Mouse (Mus musculus) thymus, postnatal 14 days (tissue): ENCODE results near the gene Eps8l2.
A peak's percentile ranks its signal among the peaks of the same experiment; 100 is the strongest.

Source experiments
- DNase-seq: peaks from one replicate; pipeline ENCODE4 v3.0.0; 2021

Eps8l2 gene

DNA sequence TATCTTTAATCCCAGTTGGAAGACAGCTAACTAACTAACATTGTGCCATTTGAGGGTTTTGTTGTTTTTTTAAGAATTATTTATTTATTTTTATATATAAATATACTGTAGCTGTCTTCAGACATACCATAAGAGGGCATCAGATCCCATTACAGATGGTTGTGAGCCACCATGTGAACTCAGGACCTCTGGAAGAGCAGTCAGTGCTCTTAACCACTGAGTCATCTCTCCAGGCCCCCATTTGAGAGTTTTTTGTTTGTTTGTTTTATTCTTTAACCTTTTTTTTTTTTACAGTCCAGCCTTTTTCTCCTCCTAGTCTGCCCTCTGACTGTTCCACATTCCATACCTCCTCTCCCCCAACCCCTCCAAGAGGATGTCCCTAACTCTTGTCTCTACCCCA, 8.0 kb upstream of the Eps8l2 start:
- DNase-seq, result no peak

GRCm38 (mm10) chr7:141331990-141332389, 6.7 kb upstream of the Eps8l2 start:
- no peak for DNase-seq

- DNase-seq, result no peak
These were observed 3.6 kb upstream of the Eps8l2 start for GRCm38 (mm10) chr7:141335044-141335579.

- DNase-seq, result no peak
These were observed 3.0 kb upstream of the Eps8l2 start for GRCm38 (mm10) chr7:141335682-141336081.

DNA sequence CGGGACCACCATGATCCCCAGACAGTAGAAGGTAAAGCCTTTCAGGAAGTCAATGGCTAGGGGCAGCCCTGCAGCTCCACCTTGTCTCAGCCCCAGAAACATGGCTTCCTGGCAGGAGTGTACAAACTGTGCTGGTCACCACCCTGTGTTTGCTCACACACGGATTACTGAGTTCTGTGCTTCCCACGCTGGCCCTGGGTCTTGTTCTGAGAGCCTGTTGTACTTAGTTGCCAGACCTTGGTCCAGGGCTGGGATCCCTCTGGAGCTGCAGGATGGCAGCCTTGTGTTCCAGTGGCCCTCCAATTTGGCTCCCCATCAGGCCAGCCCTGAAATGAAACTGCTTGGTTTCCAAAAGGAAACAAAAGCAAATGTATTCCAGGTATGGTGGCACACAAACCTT, 2.4 kb upstream of the Eps8l2 start:
- DNase-seq, result no peak

DNA sequence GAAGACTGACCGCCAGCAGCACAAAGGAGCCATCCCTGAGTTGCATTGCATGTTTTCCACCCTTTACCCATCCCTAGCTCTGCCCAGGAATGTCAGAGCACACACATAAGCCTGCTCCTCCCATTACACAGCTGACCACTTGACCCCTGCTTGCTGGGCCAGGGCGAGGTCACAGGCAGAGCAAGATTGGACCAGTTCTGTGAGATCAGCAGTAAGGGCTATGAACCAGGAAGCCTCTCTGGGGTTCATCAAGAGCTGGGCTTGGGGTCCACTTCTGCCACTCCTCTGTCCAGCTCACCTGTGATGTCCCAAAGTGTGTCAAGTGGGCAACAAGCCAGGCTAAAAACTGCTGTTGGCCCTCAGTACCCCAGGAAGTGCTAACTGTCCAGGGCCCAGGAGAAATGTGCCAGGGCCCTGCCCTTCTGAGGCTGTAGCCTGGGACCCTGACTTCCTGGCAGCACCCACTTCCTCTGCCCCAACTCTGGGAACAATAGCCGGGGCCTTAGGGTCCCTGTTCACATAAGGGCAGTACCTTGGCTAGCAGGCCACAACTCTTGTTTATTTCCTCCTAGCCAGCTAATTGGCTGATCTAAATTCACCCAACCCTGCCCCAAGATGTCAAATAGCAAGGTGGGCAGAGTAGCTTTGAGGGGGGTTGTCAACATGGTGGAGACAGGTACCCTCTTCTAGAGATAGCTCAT, 814 bp upstream of the Eps8l2 start:
- no peak for DNase-seq

GRCm38 (mm10) chr7:141339215-141339920, 688 bp downstream of the Eps8l2 start:
- no peak for DNase-seq

DNA sequence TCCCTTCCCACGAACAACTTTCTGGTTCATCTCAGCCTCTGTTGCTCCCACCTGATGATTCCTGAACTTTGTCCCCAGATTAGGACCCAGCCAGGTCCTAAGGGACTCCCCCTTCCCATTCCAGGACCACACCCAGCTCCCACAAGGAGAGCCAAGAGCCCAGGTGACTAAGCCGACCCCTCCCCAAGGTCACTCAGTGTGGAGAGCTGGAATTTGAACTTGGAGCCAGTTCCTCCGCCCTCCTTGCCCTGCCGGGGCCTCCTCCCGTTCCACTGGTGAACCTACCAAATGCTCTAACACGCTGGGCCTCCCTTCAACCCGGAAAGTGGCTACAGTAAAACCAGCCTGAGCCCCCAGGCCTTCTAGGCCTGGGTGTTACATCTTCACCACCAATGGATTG, 1.3 kb downstream of the Eps8l2 start:
- no peak for DNase-seq

- DNase-seq, result no peak
These were observed 1.8 kb downstream of the Eps8l2 start for GRCm38 (mm10) chr7:141340476-141340875.

DNA sequence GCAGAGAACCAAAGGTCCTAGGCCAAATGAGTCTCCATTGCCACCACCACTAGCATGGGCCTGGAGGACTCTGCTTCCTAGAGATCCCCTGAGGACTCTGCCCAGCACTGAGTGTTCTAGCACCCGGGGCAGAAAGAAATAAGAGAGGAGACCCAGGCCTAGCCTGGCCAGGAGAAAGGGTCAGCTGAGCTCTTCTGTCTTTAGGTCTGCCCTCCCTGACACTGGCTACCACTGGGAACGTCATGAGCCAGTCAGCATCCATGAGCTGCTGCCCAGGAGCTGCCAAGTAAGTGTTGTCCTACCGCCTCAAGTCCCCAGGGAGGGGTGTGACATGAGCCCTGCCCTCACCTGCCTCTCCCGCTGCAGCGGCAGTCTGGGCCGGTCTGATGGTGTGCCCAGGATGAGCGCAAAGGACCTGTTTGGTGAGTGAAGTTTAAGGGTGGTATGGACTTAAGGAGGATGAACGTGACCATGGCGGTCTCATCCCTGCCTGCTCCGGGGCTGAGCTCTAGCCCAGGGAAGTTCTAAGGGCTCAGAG, 3.1 kb downstream of the Eps8l2 start:
- DNase-seq, result no peak

DNA sequence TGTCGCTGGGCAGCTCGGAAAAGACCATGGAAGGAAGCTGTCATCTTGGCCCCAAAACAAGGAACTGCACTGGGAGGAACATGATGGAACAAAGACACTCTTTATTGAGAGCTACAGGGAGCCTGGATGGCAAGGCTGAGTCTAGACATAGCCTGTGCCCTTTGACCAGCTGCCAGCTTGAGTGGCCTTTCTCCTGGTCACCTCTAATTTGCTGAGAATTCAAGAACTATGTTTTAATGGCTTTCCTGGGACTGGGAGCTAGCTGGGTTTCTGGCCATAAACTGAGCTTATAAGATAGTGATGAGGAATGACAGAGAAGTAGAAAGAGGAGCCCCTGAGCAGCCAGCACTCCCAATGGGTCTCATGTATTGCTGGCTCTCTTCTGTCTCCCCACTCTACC, 4.5 kb downstream of the Eps8l2 start:
- DNase-seq, result no peak

- no peak for DNase-seq
These were observed 5.0 kb downstream of the Eps8l2 start for GRCm38 (mm10) chr7:141343696-141344095.

DNA sequence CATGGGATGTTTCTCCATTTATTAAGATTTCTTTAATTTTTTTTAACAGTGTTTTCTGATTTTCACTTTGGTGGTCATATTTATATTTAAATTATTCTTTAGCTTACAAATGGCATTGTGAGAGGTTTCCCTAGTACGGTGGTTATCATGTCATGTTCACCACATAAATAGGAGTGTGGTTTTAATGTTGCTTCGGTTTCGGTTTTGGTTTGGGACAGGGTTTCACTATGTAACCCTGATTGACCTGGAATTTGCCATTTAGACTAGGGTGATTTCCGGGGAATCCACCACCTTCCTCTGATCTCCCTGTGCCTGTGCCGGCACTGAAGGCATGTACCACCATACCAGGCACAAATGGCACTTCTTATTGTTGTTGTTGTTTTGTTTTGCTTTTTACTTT, 6.1 kb downstream of the Eps8l2 start:
- DNase-seq, result no peak

- no peak for DNase-seq
These were observed 12.4 kb downstream of the Eps8l2 start for GRCm38 (mm10) chr7:141351061-141351460.

DNA sequence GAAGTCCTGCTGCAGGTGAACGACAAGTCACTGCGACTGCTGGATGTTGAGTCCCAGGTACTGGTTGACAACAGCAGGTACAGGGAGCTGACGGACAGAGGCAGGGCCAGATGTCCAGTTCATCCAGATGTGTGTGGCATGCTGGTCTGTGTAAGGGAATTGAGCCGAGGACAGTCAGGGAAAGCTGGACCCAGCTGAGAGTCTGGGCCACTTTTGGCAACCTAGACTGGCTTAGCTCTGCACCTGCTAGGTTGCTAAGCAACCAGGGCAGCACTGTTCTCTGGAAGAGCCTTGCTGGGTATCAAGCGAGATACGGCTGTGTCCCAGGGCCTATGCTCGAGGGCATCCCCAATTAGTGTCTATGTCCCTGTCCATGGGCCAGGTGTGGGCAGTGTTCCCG, 16.4 kb downstream of the Eps8l2 start:
- no peak for DNase-seq

DNA sequence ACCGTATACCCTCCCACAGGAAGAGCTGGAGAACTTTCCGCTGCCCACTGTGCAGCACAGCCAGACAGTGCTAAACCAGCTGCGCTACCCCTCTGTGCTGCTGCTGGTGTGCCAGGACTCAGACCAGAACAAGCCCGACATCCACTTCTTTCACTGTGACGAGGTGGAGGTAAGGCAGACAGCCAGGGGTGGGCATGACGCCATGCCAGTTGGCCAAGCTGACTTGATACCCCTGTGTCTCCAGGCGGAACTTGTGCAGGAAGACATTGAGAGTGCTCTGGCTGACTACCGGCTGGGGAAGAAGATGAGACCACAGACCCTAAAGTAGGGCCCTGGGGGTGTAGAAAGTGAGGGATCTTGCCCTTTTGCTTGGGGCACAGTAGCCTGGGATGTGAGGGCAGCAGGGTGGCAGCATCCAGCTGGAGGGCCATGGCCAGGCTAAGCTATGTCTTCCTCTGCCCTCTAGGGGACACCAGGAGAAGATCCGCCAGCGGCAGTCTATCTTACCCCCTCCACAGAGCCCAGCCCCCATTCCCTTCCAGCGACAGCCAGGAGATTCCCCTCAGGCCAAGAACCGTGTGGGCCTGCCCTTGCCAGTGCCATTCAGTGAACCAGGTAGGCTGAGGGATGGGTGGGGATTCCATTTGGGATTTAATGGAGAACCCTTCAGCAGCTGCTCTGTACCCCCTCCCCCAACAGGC, 17.1 kb downstream of the Eps8l2 start:
- no peak for DNase-seq

DNA sequence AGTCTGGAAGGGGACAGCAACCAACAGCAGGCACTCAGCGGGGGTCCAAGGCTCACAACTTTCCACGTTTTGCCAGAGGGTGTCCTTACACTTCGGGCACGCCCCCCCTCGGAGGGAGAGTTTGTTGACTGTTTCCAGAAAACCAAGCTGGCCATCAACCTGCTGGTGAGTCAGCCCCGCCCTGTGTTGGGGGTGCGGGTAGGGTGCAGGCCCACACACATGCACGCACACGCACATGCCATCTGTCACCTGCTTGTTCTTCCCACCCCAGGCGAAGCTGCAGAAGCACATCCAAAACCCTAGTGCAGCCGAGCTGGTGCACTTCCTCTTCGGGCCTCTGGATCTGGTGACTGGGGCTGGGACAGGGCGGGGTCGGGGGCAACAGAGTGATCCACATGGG, 18.3 kb downstream of the Eps8l2 start:
- no peak for DNase-seq

DNA sequence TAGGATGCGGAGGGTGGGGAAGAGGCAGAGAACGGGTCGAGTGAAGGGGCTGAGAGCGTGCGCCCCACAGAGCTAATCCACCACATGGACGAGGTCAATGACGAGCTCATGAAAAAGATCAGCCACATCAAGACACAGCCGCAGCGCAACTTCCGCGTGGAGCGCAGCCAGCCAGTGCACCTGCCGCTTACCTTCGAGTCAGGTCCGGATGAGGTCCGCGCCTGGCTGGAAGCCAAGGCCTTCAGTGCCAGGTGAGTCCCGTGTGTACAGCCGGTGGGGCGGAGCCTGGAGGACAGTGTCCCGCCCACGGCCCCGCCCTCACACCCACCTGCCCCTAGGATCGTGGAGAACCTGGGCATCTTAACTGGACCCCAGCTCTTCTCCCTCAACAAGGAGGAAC, 22.8 kb downstream of the Eps8l2 start:
- DNase-seq, result peak; percentile 48

GRCm38 (mm10) chr7:141363106-141363751, 24.5 kb downstream of the Eps8l2 start:
- DNase-seq, result peak; percentile 77

- no peak for DNase-seq
These were observed 25.1 kb downstream of the Eps8l2 start for GRCm38 (mm10) chr7:141363752-141364125.

DNA sequence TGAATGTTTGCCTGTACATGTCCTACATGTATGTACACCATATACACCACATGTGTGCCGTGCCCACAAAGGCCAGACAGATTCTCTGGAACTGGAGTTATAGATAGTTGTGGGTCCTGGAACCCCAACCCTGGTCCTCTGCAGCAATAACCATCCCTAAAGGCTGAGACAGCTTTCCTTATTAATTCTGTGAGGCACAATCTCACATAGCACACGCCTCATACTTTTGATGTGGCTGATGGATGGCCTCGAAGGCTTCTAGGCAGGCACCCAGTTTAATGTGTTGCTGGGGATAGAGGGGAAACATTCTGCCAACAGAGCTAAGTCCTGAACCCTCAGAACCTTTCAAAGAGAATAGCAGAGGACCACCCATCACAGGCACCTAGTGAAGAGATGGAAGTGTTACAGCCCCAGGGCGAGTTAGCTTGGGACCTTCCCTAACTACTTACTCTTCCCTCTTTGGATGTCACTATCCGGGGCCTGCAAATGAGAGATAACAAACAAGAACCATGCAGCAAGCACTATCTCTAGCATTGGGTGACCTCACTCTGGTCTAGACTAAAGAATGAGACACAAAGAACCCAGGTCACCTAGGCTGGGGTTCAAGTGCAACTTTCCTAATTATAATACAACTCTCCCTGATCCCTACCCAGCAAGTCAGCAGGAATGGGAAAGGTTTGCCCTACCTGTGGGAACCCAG, 25.8 kb downstream of the Eps8l2 start:
- no peak for DNase-seq

DNA sequence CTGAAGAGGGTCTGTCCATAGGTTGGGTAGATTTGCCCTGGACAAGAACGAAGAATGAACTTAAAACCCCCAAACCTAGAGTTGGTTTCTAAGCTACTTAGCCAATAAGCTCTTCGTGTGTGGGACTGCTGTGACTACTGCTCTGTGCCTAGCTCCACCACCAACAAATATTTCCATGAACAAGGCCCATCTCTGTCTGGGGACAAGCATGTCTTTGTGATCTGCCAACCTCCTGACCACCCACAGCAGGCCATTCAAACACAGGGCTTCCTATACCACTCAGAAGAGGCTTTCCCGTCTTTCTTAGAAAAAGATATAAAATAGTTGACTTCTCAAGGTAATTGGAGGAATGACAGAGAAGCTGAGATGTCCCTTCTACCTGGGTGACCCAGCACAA, 26.4 kb downstream of the Eps8l2 start:
- DNase-seq, result no peak
